Mouse (Mus musculus): ENCODE measurements at regions not wholly inside any gene's neighbourhood (a gene's known extent, or its start where the extent isn't known, plus 50 kb on each side); places are given as distances from the start of the nearest gene placed in this dataset.

GRCm38 (mm10) chr2:114454901-114455300 lies 199.9 kb downstream of the Dph6 start:
- DNase-seq = no peak

DNA sequence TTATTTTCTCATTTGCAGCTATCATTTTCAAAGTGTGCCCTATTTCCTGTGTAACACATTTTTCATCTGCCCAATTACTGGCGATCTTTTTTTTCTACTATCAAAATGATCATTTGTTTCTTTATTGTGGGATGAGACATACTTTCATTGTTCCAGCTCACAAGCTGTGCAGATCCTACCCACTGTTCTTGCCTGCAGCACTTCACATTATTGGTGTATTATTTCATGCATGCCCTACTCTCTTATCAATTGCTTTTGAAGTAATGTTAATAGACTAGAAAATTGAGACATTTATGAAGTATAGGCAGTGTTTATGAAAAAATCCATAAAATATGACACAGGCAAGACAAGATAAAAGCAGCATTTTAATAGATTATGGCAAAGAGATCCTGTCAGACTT lies 204.6 kb downstream of the Dph6 start:
- DNase-seq = no peak

DNA sequence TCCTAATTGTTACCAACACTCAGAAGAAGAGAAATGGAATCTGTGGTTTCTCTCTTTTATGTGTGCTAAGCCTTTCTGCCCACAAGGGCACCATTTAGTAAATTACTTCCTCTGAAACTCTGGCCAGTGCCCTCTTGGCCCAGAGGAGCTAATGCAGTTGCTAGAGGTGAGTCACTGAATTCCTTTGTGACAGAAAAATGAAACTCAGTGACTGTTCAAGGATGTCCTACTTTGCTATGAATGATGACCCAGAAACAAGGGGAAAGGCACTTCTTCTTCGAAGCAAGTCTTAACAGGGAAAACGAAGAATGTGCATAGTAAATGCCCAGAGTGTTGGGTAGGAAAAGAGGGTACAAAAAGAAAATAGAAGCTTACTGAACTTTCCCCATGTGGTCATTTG lies 211.0 kb downstream of the Dph6 start:
- DNase-seq = no peak

DNA sequence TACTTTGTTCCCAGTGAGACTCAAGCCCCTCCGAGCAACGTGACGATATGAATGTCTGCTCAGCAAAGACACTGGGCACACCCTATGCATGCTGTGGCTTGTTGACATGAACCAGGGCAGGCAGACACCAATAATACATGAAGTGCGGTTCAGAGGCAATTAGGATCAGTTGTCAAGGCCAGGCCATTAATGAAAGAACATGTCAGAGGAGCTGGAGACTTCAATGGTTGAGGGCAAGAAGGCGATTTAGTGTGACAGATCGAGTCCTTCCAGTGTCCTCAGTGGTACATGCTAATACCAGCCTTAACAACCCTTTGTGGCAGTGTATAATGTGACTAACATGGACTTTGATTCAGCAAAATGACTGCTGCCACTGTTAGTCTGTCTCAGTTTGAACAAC lies 213.8 kb downstream of the Dph6 start:
- DNase-seq = no peak

GRCm38 (mm10) chr2:114439668-114440067 lies 215.1 kb downstream of the Dph6 start:
- DNase-seq = no peak

DNA sequence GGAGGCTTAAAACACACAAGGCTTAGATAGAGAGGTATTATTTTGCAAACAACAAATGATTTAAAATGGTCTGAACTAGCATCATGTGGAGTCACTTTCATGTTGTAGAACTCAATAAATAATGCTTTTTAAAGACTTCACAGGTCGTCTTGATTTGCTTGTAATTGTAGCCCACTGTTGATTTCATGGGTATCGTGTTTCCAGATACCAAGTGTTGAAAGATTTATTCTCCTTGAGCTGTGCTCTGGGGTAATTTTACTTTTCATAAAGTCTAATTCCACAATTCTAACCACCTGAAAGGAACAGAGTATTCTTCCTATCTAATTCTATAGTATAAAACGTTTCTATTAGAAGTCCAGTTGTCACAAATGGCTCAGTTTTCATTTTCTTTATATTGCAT lies 216.7 kb downstream of the Dph6 start:
- DNase-seq = no peak

DNA sequence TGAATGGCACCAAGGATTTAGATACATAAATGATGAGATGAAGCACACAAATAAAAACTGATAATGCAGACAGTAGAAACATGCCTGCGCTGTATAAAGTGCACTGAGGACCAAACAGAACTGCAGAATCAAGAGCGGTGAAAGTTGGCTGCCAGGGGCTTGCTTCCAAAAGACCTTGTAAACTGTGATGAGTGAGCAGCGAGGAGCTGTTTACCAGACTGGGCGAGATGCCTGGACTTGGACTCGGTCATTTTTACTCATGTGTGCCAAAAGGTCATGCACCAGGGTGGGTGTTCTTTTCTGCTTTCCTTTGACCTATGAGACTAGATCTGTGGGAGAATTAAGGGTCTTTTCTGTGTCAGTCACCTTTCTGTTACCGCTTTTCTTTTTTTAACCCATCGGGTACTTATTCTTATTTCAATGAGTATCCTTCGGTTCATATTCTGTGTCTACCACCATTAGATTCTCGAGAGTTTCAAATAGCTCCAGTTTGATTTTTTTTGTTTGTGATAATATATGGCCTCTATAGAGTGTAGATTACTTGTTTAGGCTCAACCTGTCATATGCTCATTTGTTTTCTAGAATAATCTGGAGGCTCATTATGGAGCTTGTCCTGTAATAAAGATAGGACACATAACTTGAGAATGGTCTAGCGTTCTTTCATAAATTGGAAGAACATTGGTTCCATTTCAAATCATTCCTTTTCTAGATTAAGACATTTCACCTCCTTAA lies 226.3 kb upstream of the Zfp770 start:
- DNase-seq = peak; percentile 39

- no peak for DNase-seq
Observed at GRCm38 (mm10) chr2:114419346-114419745, 218.1 kb upstream of the Zfp770 start.

DNA sequence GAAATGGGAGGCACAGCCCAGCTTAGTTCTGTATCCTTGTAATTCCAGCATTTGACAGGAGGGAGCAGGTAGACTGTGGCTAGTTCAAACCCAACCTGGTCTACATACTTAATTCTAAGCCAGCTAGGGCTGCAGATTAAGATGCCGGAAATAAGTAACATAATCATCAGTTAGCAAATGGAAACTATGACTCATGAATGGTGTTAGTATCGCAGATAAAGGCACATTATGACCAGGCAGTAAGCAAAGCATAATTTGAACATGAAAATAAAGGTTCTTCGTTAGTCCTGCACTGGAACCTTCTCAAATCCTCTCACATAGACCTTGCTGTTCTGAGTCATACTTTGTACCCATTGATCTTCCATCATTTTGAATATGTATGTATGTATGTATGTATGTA lies 211.7 kb upstream of the Zfp770 start:
- DNase-seq = no peak

DNA sequence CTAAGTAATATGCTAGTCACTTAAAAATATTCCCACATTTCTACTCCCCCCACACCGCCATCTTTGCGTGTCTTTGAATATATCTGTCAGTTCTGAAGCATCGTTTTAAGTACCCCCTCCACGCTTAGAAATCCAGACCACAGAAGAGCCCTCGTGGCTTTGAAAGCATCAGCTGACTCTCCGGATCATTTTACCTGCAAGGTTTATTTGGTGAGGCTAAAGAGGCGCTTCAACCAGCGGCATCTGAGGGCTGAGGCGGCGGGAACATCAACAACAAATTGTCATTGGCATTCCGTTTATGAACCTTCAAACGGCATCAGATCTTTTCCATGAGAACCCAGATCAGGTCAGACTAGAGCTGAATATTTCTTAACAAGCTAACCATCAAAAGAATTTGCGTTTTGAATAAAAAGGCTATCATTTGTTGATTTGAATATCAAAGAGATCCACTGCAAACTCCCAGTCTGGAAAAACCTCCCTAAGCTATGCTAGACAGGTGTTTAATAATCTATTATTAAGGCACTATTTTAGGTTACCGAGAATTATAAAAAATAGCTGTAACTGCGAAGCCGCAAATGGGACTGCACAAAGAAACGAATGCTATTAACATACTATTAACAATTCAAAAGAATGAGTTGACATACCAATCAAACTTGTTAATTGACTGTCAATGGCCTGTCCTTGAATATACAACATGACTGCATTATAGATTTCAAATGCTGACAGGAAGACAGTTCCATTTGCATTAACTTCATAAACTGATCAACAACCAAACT lies 210.9 kb upstream of the Zfp770 start:
- no peak for DNase-seq

GRCm38 (mm10) chr2:114410717-114411116 lies 209.4 kb upstream of the Zfp770 start:
- no peak for DNase-seq

DNA sequence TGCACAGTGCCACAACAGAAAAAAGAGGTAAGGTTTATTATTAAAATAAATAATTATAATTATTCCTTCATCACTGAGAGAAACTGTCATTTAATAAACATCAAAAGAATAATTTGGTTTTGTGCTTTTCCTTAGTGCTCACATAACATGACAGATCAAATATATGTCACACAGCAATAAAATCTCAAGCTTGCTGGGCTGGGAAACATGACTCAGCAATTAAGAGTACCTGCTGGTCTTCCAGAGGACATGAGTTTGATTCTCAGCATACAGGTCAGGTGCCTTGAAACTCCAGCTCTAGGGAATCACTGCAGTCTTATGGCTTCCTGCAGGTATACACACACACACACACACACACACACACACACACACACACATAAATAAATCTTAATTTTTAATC lies 208.3 kb upstream of the Zfp770 start:
- no peak for DNase-seq

DNA sequence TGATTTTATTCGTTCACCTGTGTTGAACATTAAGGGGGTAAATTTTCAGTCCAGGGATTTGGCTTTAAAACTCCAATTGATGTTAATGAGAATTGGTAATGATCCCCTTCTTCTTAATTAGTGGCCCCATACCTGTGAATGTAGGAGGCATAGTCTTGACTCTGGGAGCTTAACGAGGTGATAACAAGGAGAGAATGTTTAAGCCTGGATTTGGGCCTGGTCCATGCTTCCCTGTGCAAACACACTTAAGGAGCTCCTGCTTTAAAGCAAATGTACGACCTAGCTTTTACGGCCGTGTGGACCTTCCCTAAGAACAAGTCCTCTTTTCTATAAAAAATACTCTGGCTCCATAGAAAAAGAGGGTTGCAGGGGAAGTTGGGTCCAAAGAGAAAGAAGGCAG lies 206.1 kb upstream of the Zfp770 start:
- DNase-seq = no peak

- DNase-seq = no peak
Observed at GRCm38 (mm10) chr2:114384566-114384965, 183.3 kb upstream of the Zfp770 start.

DNA sequence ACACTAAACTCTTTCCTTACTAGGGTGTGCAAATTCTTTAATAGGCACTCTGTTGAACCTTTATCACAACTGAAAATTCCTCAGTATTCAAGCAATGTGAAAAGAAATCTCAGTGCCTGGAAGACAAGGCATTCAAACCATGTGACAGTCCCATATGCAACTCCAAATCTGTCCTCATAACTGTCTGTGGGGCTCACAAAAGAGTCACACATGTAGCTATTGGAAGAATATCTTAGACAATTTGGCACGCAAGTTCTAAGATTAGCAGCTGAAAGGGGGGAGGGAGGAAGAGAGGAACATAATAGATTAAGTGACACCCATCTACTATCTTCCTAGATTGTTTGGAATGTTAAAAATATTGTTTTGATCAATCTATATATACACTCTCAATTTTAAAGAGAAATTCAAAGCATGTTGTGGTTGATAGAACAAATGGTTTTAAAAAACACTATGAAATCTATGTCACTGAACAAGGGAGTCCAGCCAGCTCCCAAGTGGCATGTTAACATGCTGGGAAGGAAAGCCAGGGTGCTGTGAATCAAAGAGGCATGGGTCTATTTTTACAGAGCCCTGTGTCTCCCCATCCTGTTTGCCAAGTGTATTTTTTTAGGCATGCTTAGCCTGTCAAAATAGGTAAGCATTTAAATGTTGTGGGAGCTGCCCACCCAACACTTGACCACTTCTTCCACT lies 177.7 kb upstream of the Zfp770 start:
- no peak for DNase-seq

- DNase-seq = no peak
Observed at GRCm38 (mm10) chr2:114373476-114373875, 172.2 kb upstream of the Zfp770 start.

- peak; percentile 13 for DNase-seq
Observed at GRCm38 (mm10) chr2:114353876-114354275, 152.6 kb upstream of the Zfp770 start.

GRCm38 (mm10) chr2:114340578-114341293 lies 139.5 kb upstream of the Zfp770 start:
- no peak for DNase-seq

GRCm38 (mm10) chr2:114301746-114302145 lies 100.5 kb upstream of the Zfp770 start:
- no peak for DNase-seq

DNA sequence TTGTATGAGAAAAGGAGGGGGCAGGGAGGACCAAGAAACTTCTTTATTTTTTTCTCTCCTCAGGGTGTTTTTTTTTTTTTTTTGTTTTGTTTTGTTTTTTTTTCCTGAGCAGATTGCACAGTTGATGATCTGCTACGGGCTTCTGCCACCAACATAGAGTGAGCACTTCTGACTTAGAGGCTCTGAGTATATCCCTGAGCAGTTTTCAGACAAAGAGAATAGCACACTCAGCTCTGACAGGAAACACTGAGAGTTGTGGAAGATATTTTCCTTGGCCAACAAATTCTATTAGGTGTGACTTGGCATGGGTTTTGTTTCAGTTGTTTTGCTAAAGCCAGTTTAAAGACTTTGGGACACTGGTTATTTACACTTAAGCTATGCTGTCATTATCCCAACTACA lies 93.8 kb upstream of the Zfp770 start:
- DNase-seq = no peak

GRCm38 (mm10) chr2:114291387-114291786 lies 90.1 kb upstream of the Zfp770 start:
- DNase-seq = no peak

- no peak for DNase-seq
Observed at GRCm38 (mm10) chr2:114275536-114275935, 74.3 kb upstream of the Zfp770 start.

Data from gastrocnemius, postnatal 10 days (tissue).